Mouse (Mus musculus) liver, embryonic 13.5 days (tissue): ENCODE data around the gene Mdga1. TPM values are rescaled to one million over a fixed set of nuclear protein-coding genes. Genes with fewer than 3 reads are reported as not detected.

Experiments used
- ATAC-seq: fragments of 200-750 bp; cut with Nextera tagmentation; 2 replicates; pipeline ENCODE4 v1.8.0; 2017; ENCODE audit warnings: low read depth, mild to moderate bottlenecking, moderate number of reproducible peaks, moderate library complexity
- DNase-seq: peaks from one replicate; pipeline ENCODE4 v3.0.0; 2022
- H3K27ac ChIP-seq: fragments of 300-500 bp; sonication (generic); 2 replicates; pipeline ENCODE4 v1.5.1; 2015; ENCODE audit warnings: moderate library complexity, mild to moderate bottlenecking, inconsistent platforms
- H3K27me3 ChIP-seq: fragments of 300-500 bp; sonication (generic); 2 replicates; pipeline ENCODE4 v1.6.1; 2015; ENCODE audit warnings: mild to moderate bottlenecking, inconsistent platforms
- H3K36me3 ChIP-seq: fragments of 300-500 bp; sonication (generic); 2 replicates; pipeline ENCODE4 v1.6.1; 2015; ENCODE audit warnings: mild to moderate bottlenecking, inconsistent platforms
- H3K4me1 ChIP-seq: fragments of 300-500 bp; sonication (generic); replicated peaks from 2 replicates; pipeline ENCODE4 v1.6.1; 2015; ENCODE audit warnings: inconsistent platforms
- H3K4me2 ChIP-seq: fragments of 300-500 bp; sonication (generic); 2 replicates; pipeline ENCODE4 v1.6.1; 2015; ENCODE audit warnings: inconsistent platforms, mild to moderate bottlenecking, moderate library complexity
- H3K4me3 ChIP-seq: fragments of 300-500 bp; sonication (generic); replicated peaks from 2 replicates; pipeline ENCODE4 v1.5.1; 2015; ENCODE audit warnings: mild to moderate bottlenecking, inconsistent platforms
- H3K9ac ChIP-seq: fragments of 300-500 bp; sonication (generic); 2 replicates; pipeline ENCODE4 v1.6.1; 2015; ENCODE audit warnings: mild to moderate bottlenecking, inconsistent platforms
- H3K9me3 ChIP-seq: fragments of 300-500 bp; sonication (generic); replicated peaks from 2 replicates; pipeline ENCODE4 v1.6.1; 2016; ENCODE audit warnings: inconsistent platforms
- WGBS: fragments of 180-500 bp; shearing (Covaris S2); methylation state at CpG from one replicate; pipeline ENCODE4 v1.1.7; 2015; ENCODE audit not compliant: insufficient replicate concordance; 5-methylcytosine and 5-hydroxymethylcytosine counted together
- polyA plus RNA-seq: library from polyadenylated mRNA; unstranded; fragments of >200 nt; fragmentation: Nextera tagmentation; extraction: Ambion mirVana; gene quantifications from 2 replicates; pipeline ENCODE4 v1.2.1, GENCODE M21; 2015

The Mdga1 gene
- polyA plus RNA-seq, 1 experiment from 2014 or later, result 1.1 TPM

- Histone ChIP-seq H3K4me3 (no peak overlapping the region), H3K27me3 (no peaks in the 10 kb centered on the region), H3K4me2 (no peak overlapping the region), H3K9me3 (no peaks in the 10 kb centered on the region), H3K27ac (no peak overlapping the region), H3K4me1 (no peaks in the 10 kb centered on the region), H3K36me3 (no peaks in the 10 kb centered on the region), H3K9ac (no peak overlapping the region)
- ATAC-seq (no peak), DNase-seq (no peak)
- 78% methylated on average over 7 of the region's 7 CpGs for WGBS
Observed at GRCm38 (mm10) chr17:29997726-29998125, 27.8 kb upstream of the Mdga1 start.

- DNase-seq (no peak), ATAC-seq (no peak)
- H3K27me3 ChIP-seq, result no peaks in the 10 kb centered on the region
- H3K4me2 ChIP-seq, result no peak overlapping the region
- whole genome bisulfite sequencing, result 73% methylated on average over 5 of the region's 5 CpGs
- no peaks in the 10 kb centered on the region for H3K4me1 ChIP-seq
- H3K9me3 ChIP-seq, result no peaks in the 10 kb centered on the region
- H3K27ac ChIP-seq, result no peak overlapping the region
- H3K4me3 ChIP-seq, result no peak overlapping the region
- no peak overlapping the region for H3K9ac ChIP-seq
- no peaks in the 10 kb centered on the region for H3K36me3 ChIP-seq
Observed at GRCm38 (mm10) chr17:29995986-29996385, 26.1 kb upstream of the Mdga1 start.

GRCm38 (mm10) chr17:29994459-29994858, 24.6 kb upstream of the Mdga1 start:
- Histone ChIP-seq H3K9ac (no peak overlapping the region), H3K4me3 (no peak overlapping the region), H3K27me3 (no peaks in the 10 kb centered on the region), H3K9me3 (no peaks in the 10 kb centered on the region), H3K27ac (no peak overlapping the region), H3K4me1 (peaks cover 3% of the 10 kb centered on the region; the same call in 1 of the 2 replicates), H3K36me3 (no peaks in the 10 kb centered on the region), H3K4me2 (no peak overlapping the region)
- 64% methylated on average over 4 of the region's 4 CpGs for WGBS
- DNase-seq (no peak), ATAC-seq (no peak)

- Histone ChIP-seq H3K9ac (no peak overlapping the region), H3K36me3 (no peaks in the 10 kb centered on the region), H3K4me3 (no peak overlapping the region), H3K9me3 (no peaks in the 10 kb centered on the region), H3K4me2 (no peak overlapping the region), H3K4me1 (peaks cover 7% of the 10 kb centered on the region; the same call in 1 of the 2 replicates), H3K27me3 (no peaks in the 10 kb centered on the region), H3K27ac (no peak overlapping the region)
- ATAC-seq, result no peak
- no peak for DNase-seq
- 70% methylated on average over 3 of the region's 3 CpGs for WGBS
Observed at GRCm38 (mm10) chr17:29994011-29994410, 24.1 kb upstream of the Mdga1 start.

DNA sequence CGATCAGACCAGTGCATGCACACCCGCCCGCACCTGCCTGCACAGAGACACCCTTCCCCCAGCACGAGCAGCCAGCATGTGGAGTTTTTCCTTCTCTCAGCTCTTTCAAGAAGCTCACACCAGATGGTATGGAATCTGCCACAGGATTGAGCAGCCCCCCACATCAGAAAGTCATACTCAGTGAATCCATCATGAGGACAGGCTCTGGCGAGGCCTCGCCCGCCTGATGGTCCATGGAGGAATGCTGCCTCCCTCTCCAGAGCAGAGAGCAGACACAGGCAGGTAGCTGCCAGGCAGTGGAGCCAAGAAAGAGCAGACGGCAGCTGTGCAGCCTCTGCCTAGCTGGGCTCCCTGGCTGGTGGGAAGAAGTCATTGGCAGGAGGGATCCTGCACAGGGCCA, 23.6 kb upstream of the Mdga1 start:
- WGBS, result 76% methylated on average over 8 of the region's 8 CpGs
- DNase-seq (no peak), ATAC-seq (no peak)
- Histone ChIP-seq H3K27ac (no peak overlapping the region), H3K4me2 (no peak overlapping the region), H3K4me1 (peaks cover 9% of the 10 kb centered on the region; the same call in 1 of the 2 replicates), H3K4me3 (no peak overlapping the region), H3K27me3 (no peaks in the 10 kb centered on the region), H3K36me3 (no peaks in the 10 kb centered on the region), H3K9me3 (no peaks in the 10 kb centered on the region), H3K9ac (no peak overlapping the region)

GRCm38 (mm10) chr17:29990845-29991244, 21.0 kb upstream of the Mdga1 start:
- H3K9me3 ChIP-seq, result no peaks in the 10 kb centered on the region
- H3K4me2 ChIP-seq, result no peak overlapping the region
- H3K27me3 ChIP-seq, result no peaks in the 10 kb centered on the region; the same call in 1 of the 2 replicates
- H3K36me3 ChIP-seq, result no peaks in the 10 kb centered on the region
- ATAC-seq (no peak), DNase-seq (no peak)
- H3K4me3 ChIP-seq, result no peak overlapping the region
- H3K4me1 ChIP-seq, result peaks cover 9% of the 10 kb centered on the region; the same call in 1 of the 2 replicates
- no peak overlapping the region for H3K27ac ChIP-seq
- H3K9ac ChIP-seq, result no peak overlapping the region
- WGBS, result 54% methylated on average over 2 of the region's 2 CpGs

DNA sequence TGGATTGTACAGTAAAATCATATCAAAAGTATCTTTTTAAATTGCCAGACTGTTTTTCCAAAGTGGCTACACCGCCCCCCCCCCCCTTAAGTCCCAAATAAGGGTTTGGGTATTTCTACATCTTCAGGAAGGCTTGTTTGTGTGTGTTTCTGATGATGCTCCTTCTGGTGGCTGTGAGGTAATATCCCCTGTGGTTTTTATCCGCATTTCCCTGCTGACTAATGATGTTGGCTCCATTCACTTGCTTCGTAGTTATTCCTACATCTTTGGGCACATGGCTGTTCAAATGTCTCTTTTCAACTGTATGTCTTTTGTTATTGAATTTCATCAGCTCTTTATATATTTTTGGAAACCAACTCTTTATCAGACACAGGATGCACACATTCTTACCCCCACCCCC, 20.2 kb upstream of the Mdga1 start:
- 71% methylated on average over 3 of the region's 3 CpGs for WGBS
- Histone ChIP-seq H3K4me2 (no peak overlapping the region), H3K27ac (no peak overlapping the region), H3K4me3 (no peak overlapping the region), H3K9ac (no peak overlapping the region), H3K9me3 (no peaks in the 10 kb centered on the region), H3K4me1 (peaks cover 9% of the 10 kb centered on the region; the same call in 1 of the 2 replicates), H3K27me3 (no peaks in the 10 kb centered on the region; the same call in 1 of the 2 replicates), H3K36me3 (no peaks in the 10 kb centered on the region)
- DNase-seq, result no peak
- ATAC-seq, result no peak

GRCm38 (mm10) chr17:29989653-29990052, 19.8 kb upstream of the Mdga1 start:
- no peak overlapping the region for H3K4me3 ChIP-seq
- no peak overlapping the region for H3K27ac ChIP-seq
- H3K27me3 ChIP-seq, result no peaks in the 10 kb centered on the region; the same call in 1 of the 2 replicates
- ATAC-seq (no peak), DNase-seq (no peak)
- WGBS, result 65% methylated on average over 5 of the region's 5 CpGs
- no peak overlapping the region for H3K9ac ChIP-seq
- H3K36me3 ChIP-seq, result no peaks in the 10 kb centered on the region
- peaks cover 9% of the 10 kb centered on the region; the same call in 1 of the 2 replicates for H3K4me1 ChIP-seq
- H3K4me2 ChIP-seq, result no peak overlapping the region
- H3K9me3 ChIP-seq, result no peaks in the 10 kb centered on the region

DNA sequence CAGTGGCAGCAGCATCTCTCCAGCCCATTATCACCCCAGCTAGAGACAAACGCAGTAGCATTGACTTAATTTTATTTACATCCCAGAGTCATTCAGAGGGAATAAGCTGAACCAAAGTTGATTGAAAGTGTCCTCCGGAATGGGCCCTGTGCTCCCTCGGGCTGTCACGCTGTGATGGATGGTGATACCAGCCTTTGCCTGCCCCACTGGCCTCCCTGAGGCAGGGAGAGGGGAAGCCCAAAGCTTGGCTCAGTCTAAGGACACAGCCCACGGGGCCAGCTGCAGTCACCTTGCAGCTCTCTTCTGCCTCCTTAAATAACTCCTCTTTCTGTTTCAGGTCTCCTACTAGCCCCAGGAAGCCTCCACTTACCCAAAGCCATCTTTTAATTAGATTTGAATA, 18.3 kb upstream of the Mdga1 start:
- Histone ChIP-seq H3K9ac (no peak overlapping the region), H3K4me1 (peaks cover 9% of the 10 kb centered on the region; the same call in 1 of the 2 replicates), H3K27ac (no peak overlapping the region), H3K4me2 (no peak overlapping the region), H3K27me3 (peaks cover 2% of the 10 kb centered on the region; the same call in 1 of the 2 replicates), H3K9me3 (no peaks in the 10 kb centered on the region), H3K36me3 (no peaks in the 10 kb centered on the region), H3K4me3 (no peak overlapping the region)
- ATAC-seq (no peak), DNase-seq (no peak)
- WGBS, result 24% methylated on average over 5 of the region's 5 CpGs

DNA sequence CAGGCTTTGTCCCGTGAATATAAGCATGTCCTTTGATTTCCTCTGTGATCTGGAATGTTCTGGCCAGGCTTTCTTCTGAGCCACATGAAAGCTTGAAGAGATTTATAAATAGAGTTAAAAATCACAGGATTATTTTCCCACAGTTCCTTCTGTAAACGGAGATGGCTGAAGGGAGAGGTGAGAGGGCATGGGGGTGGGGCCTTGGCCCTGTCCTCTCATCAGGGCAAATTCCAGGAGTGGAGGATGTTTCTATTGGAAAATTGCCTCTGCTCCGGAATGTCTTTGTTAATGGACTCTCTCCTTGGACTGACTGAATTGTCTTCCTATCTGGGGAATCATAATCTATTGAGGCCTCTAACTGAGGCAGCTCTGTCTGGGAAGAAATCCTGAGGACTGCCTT, 15.6 kb upstream of the Mdga1 start:
- Histone ChIP-seq H3K4me2 (no peak overlapping the region), H3K9me3 (no peaks in the 10 kb centered on the region), H3K27me3 (peaks cover 2% of the 10 kb centered on the region; the same call in 1 of the 2 replicates), H3K36me3 (no peaks in the 10 kb centered on the region), H3K4me3 (no peak overlapping the region), H3K27ac (no peak overlapping the region), H3K9ac (no peak overlapping the region), H3K4me1 (peaks cover 9% of the 10 kb centered on the region; the same call in 1 of the 2 replicates)
- 35% methylated on average over 3 of the region's 3 CpGs for WGBS
- no peak for ATAC-seq
- DNase-seq, result no peak

GRCm38 (mm10) chr17:29984931-29985330, 15.0 kb upstream of the Mdga1 start:
- DNase-seq, result no peak
- Histone ChIP-seq H3K9me3 (no peaks in the 10 kb centered on the region), H3K4me3 (no peak overlapping the region), H3K4me2 (no peak overlapping the region), H3K4me1 (peaks cover 12% of the 10 kb centered on the region), H3K9ac (no peak overlapping the region), H3K27ac (no peak overlapping the region), H3K27me3 (peaks cover 2% of the 10 kb centered on the region; the same call in 1 of the 2 replicates), H3K36me3 (no peaks in the 10 kb centered on the region)
- WGBS, result 71% methylated on average over 7 of the region's 7 CpGs
- no peak for ATAC-seq

GRCm38 (mm10) chr17:29983190-29983589, 13.3 kb upstream of the Mdga1 start:
- Histone ChIP-seq H3K4me2 (no peak overlapping the region), H3K36me3 (no peaks in the 10 kb centered on the region), H3K27me3 (peaks cover 2% of the 10 kb centered on the region; the same call in 1 of the 2 replicates), H3K9me3 (no peaks in the 10 kb centered on the region), H3K4me3 (no peak overlapping the region), H3K4me1 (peaks cover 5% of the 10 kb centered on the region; the same call in 1 of the 2 replicates), H3K27ac (no peak overlapping the region), H3K9ac (no peak overlapping the region)
- ATAC-seq (no peak), DNase-seq (no peak)
- WGBS, result 63% methylated on average over 5 of the region's 5 CpGs
